Mouse (Mus musculus) liver, postnatal 0 days (tissue): ENCODE results near the gene Fbxo10.
"Not testable (repeated sequence)": the region's sequence is repeated elsewhere in the genome, so short reads cannot be mapped to it uniquely, and the experiment has no call there.

ENCODE experiments used
- CTCF ChIP-seq: sonication (generic); IDR thresholded peaks from 2 replicates; pipeline ENCODE4 v1.5.1; 2016; ENCODE audit warnings: antibody characterized with exemption, low read depth
- EP300 ChIP-seq: IDR thresholded peaks from 2 replicates; pipeline ENCODE4 v1.6.1; 2016; ENCODE audit warnings: antibody characterized with exemption, low read depth, mild to moderate bottlenecking

DNA sequence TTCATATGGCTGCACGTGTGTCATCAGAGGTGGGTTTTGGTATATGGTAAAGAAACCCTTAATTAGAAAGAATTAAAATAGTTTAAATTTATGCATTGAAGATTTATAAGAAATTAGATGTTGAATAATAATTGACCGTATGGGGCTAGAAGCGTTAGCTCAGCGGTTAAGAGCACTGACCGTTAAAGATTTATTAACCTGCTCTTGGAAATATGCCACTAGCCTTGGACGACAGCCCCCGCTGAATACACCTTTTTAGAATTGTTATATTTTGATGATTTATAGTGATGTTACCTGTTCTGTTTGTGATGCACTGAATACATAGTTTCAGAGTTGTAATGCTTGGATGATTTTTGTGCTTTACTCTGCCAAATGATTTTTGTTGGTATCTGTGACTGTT is 44.9 kb downstream of the Fbxo10 start:
- not testable (repeated sequence) for TF ChIP-seq CTCF, EP300
